Mouse (Mus musculus): ENCODE results near the gene Frrs1l. TPM values are rescaled to one million over a fixed set of nuclear protein-coding genes. Genes with fewer than 3 reads are reported as not detected.

The Frrs1l gene
- polyA plus RNA-seq, 1 experiment from 2014 or later, result 0.12 TPM

- H3K9ac ChIP-seq (ENCODE audit: low read depth, low read length), result no peak overlapping the region
- H3K4me1 ChIP-seq (replicated peaks; ENCODE audit: insufficient read depth, low read length), result no peaks in the 10 kb centered on the region
- no peak for ATAC-seq (replicated peaks; ENCODE audit: low FRiP score, low read depth)
- H3K4me3 ChIP-seq (replicated peaks; ENCODE audit: low read depth, low read length), result no peak overlapping the region
- H3K9me3 ChIP-seq (replicated peaks; ENCODE audit: low read length), result no peaks in the 10 kb centered on the region
- no peaks in the 10 kb centered on the region for H3K27me3 ChIP-seq (ENCODE audit: insufficient read depth, low read length)
- no peaks in the 10 kb centered on the region for H3K36me3 ChIP-seq (ENCODE audit: insufficient read depth, low read length)
- H3K4me2 ChIP-seq (ENCODE audit: low read length), result no peak overlapping the region
- DNase-seq (ENCODE audit: low spot score), result no peak
- no peak overlapping the region for H3K27ac ChIP-seq
- WGBS, result 47% methylated on average over 9 of the region's 9 CpGs
- TF ChIP-seq CTCF (IDR thresholded peaks at IDR 0.05; ENCODE audit: low read depth), result no peak
Observed at GRCm38 (mm10) chr4:56957518-56957917, 32.7 kb downstream of the Frrs1l start.

GRCm38 (mm10) chr4:56953235-56953634, 37.0 kb downstream of the Frrs1l start:
- no peak for DNase-seq (ENCODE audit: low spot score)
- Histone ChIP-seq H3K36me3 (ENCODE audit: insufficient read depth, low read length) (no peaks in the 10 kb centered on the region), H3K4me3 (replicated peaks; ENCODE audit: low read depth, low read length) (no peak overlapping the region), H3K9ac (ENCODE audit: low read depth, low read length) (no peak overlapping the region), H3K4me1 (replicated peaks; ENCODE audit: insufficient read depth, low read length) (no peaks in the 10 kb centered on the region), H3K27me3 (ENCODE audit: insufficient read depth, low read length) (no peaks in the 10 kb centered on the region), H3K27ac (no peak overlapping the region), H3K4me2 (ENCODE audit: low read length) (no peak overlapping the region), H3K9me3 (replicated peaks; ENCODE audit: low read length) (no peaks in the 10 kb centered on the region)
- TF ChIP-seq CTCF (IDR thresholded peaks at IDR 0.05; ENCODE audit: low read depth), result no peak
- ATAC-seq (replicated peaks; ENCODE audit: low FRiP score, low read depth), result no peak
- WGBS, result 37% methylated on average over 5 of the region's 6 CpGs

- Histone ChIP-seq H3K27me3 (ENCODE audit: insufficient read depth, low read length) (no peaks in the 10 kb centered on the region), H3K27ac (no peak overlapping the region), H3K4me1 (replicated peaks; ENCODE audit: insufficient read depth, low read length) (no peaks in the 10 kb centered on the region), H3K9ac (ENCODE audit: low read depth, low read length) (no peak overlapping the region), H3K4me2 (ENCODE audit: low read length) (no peak overlapping the region), H3K36me3 (ENCODE audit: insufficient read depth, low read length) (no peaks in the 10 kb centered on the region), H3K9me3 (replicated peaks; ENCODE audit: low read length) (no peaks in the 10 kb centered on the region), H3K4me3 (replicated peaks; ENCODE audit: low read depth, low read length) (no peak overlapping the region)
- TF ChIP-seq CTCF (IDR thresholded peaks at IDR 0.05; ENCODE audit: low read depth), result no peak
- ATAC-seq (replicated peaks; ENCODE audit: low FRiP score, low read depth) (no peak), DNase-seq (ENCODE audit: low spot score) (no peak)
- 91% methylated on average over 3 of the region's 3 CpGs for WGBS
Observed at GRCm38 (mm10) chr4:56951701-56952100, 38.5 kb downstream of the Frrs1l start.

GRCm38 (mm10) chr4:56949494-56949893, 40.7 kb downstream of the Frrs1l start:
- H3K27ac ChIP-seq, result no peak overlapping the region
- no peak overlapping the region for H3K4me3 ChIP-seq (replicated peaks; ENCODE audit: low read depth, low read length)
- H3K27me3 ChIP-seq (ENCODE audit: insufficient read depth, low read length), result no peaks in the 10 kb centered on the region
- H3K4me1 ChIP-seq (replicated peaks; ENCODE audit: insufficient read depth, low read length), result peaks cover 14% of the 10 kb centered on the region
- H3K4me2 ChIP-seq (ENCODE audit: low read length), result no peak overlapping the region
- WGBS, result 64% methylated on average over 6 of the region's 6 CpGs
- no peaks in the 10 kb centered on the region for H3K9me3 ChIP-seq (replicated peaks; ENCODE audit: low read length)
- TF ChIP-seq CTCF (IDR thresholded peaks at IDR 0.05; ENCODE audit: low read depth), result no peak
- ATAC-seq (replicated peaks; ENCODE audit: low FRiP score, low read depth) (no peak), DNase-seq (ENCODE audit: low spot score) (no peak)
- H3K36me3 ChIP-seq (ENCODE audit: insufficient read depth, low read length), result no peaks in the 10 kb centered on the region
- no peak overlapping the region for H3K9ac ChIP-seq (ENCODE audit: low read depth, low read length)

GRCm38 (mm10) chr4:56946641-56947640, 43.2 kb downstream of the Frrs1l start, which contains the start of gene Tmem245:
TSS of gene Tmem245 (minus strand) at chr4:56947437.
- ATAC-seq (replicated peaks; ENCODE audit: low FRiP score, low read depth), result peak; percentile 92
- Histone ChIP-seq H3K9me3 (replicated peaks; ENCODE audit: low read length) (no peaks in the 10 kb centered on the region), H3K27me3 (ENCODE audit: insufficient read depth, low read length) (no peaks in the 10 kb centered on the region), H3K4me2 (ENCODE audit: low read length) (peak within 1 kb of the TSS; percentile 87), H3K9ac (ENCODE audit: low read depth, low read length) (peak within 1 kb of the TSS; percentile 84), H3K4me3 (replicated peaks; ENCODE audit: low read depth, low read length) (peak within 1 kb of the TSS; percentile 68), H3K27ac (peak within 1 kb of the TSS; percentile 93), H3K4me1 (replicated peaks; ENCODE audit: insufficient read depth, low read length) (peaks cover 29% of the 10 kb centered on the region), H3K36me3 (ENCODE audit: insufficient read depth, low read length) (no peaks in the 10 kb centered on the region)
- under 1% methylated on average over 107 of the region's 107 CpGs for WGBS
- DNase-seq (ENCODE audit: low spot score), result peak; percentile 98
- TF ChIP-seq CTCF (IDR thresholded peaks at IDR 0.05; ENCODE audit: low read depth), result no peak

- peak overlapping the region; percentile 68 for H3K4me3 ChIP-seq (replicated peaks; ENCODE audit: low read depth, low read length)
- peaks cover 29% of the 10 kb centered on the region for H3K4me1 ChIP-seq (replicated peaks; ENCODE audit: insufficient read depth, low read length)
- H3K27me3 ChIP-seq (ENCODE audit: insufficient read depth, low read length), result no peaks in the 10 kb centered on the region
- ATAC-seq (replicated peaks; ENCODE audit: low FRiP score, low read depth) (0 out of 2 replicates have a peak, but pooled peaks have one; percentile 31), DNase-seq (ENCODE audit: low spot score) (peak; percentile 69)
- H3K9me3 ChIP-seq (replicated peaks; ENCODE audit: low read length), result no peaks in the 10 kb centered on the region
- WGBS, result under 1% methylated on average over 14 of the region's 14 CpGs
- H3K27ac ChIP-seq, result peak overlapping the region; percentile 93
- H3K9ac ChIP-seq (ENCODE audit: low read depth, low read length), result peak overlapping the region; percentile 84
- no peaks in the 10 kb centered on the region for H3K36me3 ChIP-seq (ENCODE audit: insufficient read depth, low read length)
- peak overlapping the region; percentile 87 for H3K4me2 ChIP-seq (ENCODE audit: low read length)
- no peak for TF ChIP-seq CTCF (IDR thresholded peaks at IDR 0.05; ENCODE audit: low read depth)
Observed at GRCm38 (mm10) chr4:56946180-56946579, 44.0 kb downstream of the Frrs1l start.

Data from kidney, postnatal 0 days (tissue).